Mouse (Mus musculus) heart, embryonic 15.5 days (tissue): ENCODE data around the gene A230050P20Rik. TPM values are rescaled to one million over a fixed set of nuclear protein-coding genes. Genes with fewer than 3 reads are reported as not detected.

Experiments used
- ATAC-seq: fragments of 200-750 bp; cut with Nextera tagmentation; replicated peaks from 2 replicates; pipeline ENCODE4 v1.8.0; 2017; ENCODE audit warnings: low read depth, moderate TSS enrichment; ENCODE audit not compliant: insufficient number of reproducible peaks, insufficient read depth, low FRiP score
- H3K27ac ChIP-seq: fragments of 300-500 bp; sonication (generic); 2 replicates; pipeline ENCODE4 v1.5.1; 2015; ENCODE audit warnings: mild to moderate bottlenecking, inconsistent platforms
- H3K27me3 ChIP-seq: fragments of 300-500 bp; sonication (generic); 2 replicates; pipeline ENCODE4 v1.6.1; 2015; ENCODE audit warnings: inconsistent platforms
- H3K36me3 ChIP-seq: fragments of 300-500 bp; sonication (generic); 2 replicates; pipeline ENCODE4 v1.6.1; 2015; ENCODE audit warnings: mild to moderate bottlenecking, inconsistent platforms
- H3K4me1 ChIP-seq: fragments of 300-500 bp; sonication (generic); replicated peaks from 2 replicates; pipeline ENCODE4 v1.6.1; 2015; ENCODE audit warnings: inconsistent platforms
- H3K4me2 ChIP-seq: fragments of 300-500 bp; sonication (generic); 2 replicates; pipeline ENCODE4 v1.6.1; 2015; ENCODE audit warnings: inconsistent platforms, mild to moderate bottlenecking, moderate library complexity
- H3K4me3 ChIP-seq: fragments of 300-500 bp; sonication (generic); 2 replicates; pipeline ENCODE4 v1.5.1; 2015; ENCODE audit warnings: mild to moderate bottlenecking, inconsistent platforms
- H3K9ac ChIP-seq: fragments of 300-500 bp; sonication (generic); 2 replicates; pipeline ENCODE4 v1.6.1; 2015; ENCODE audit warnings: mild to moderate bottlenecking, inconsistent platforms
- H3K9me3 ChIP-seq: fragments of 300-500 bp; sonication (generic); replicated peaks from 2 replicates; pipeline ENCODE4 v1.6.1; 2016; ENCODE audit warnings: inconsistent platforms
- WGBS: fragments of 180-500 bp; shearing (Covaris S2); methylation state at CpG from one replicate; pipeline ENCODE4 v1.1.7; 2015; ENCODE audit warnings: mixed read lengths; 5-methylcytosine and 5-hydroxymethylcytosine counted together
- polyA plus RNA-seq: library from polyadenylated mRNA; unstranded; fragments of >200 nt; fragmentation: Nextera tagmentation; extraction: Ambion mirVana; gene quantifications from 2 replicates; pipeline ENCODE4 v1.2.1, GENCODE M21; 2015

Gene A230050P20Rik
- polyA plus RNA-seq, 1 experiment from 2014 or later = 7.1 TPM

- Histone ChIP-seq H3K4me1 (peaks cover 10% of the 10 kb centered on the region), H3K4me3 (peak overlapping the region; percentile 91), H3K9me3 (no peaks in the 10 kb centered on the region; the same call in 1 of the 2 replicates), H3K27me3 (no peaks in the 10 kb centered on the region), H3K4me2 (peak overlapping the region; percentile 89), H3K36me3 (peaks cover 40% of the 10 kb centered on the region), H3K9ac (peak overlapping the region; percentile 81), H3K27ac (peak overlapping the region; percentile 91)
- ATAC-seq = no peak
- under 1% methylated on average over 30 of the region's 30 CpGs for WGBS
Observed at GRCm38 (mm10) chr9:20888386-20888765, 19.9 kb downstream of the A230050P20Rik start.

GRCm38 (mm10) chr9:20889185-20890141 is 21.0 kb downstream of the A230050P20Rik start:
- WGBS = 78% methylated on average over 29 of the region's 29 CpGs
- H3K27me3 ChIP-seq = no peaks in the 10 kb centered on the region
- H3K9ac ChIP-seq = no peak overlapping the region
- peaks cover 10% of the 10 kb centered on the region for H3K4me1 ChIP-seq
- H3K9me3 ChIP-seq = no peaks in the 10 kb centered on the region; the same call in 1 of the 2 replicates
- no peak for ATAC-seq
- peaks cover 51% of the 10 kb centered on the region for H3K36me3 ChIP-seq
- peak overlapping the region; percentile 89 for H3K4me2 ChIP-seq
- H3K4me3 ChIP-seq = peak overlapping the region; percentile 91
- H3K27ac ChIP-seq = no peak overlapping the region

GRCm38 (mm10) chr9:20890411-20890810 is 22.0 kb downstream of the A230050P20Rik start:
- H3K4me2 ChIP-seq = no peak overlapping the region
- H3K36me3 ChIP-seq = peaks cover 60% of the 10 kb centered on the region
- no peaks in the 10 kb centered on the region for H3K27me3 ChIP-seq
- H3K9me3 ChIP-seq = no peaks in the 10 kb centered on the region
- no peak overlapping the region for H3K4me3 ChIP-seq
- H3K27ac ChIP-seq = no peak overlapping the region
- 84% methylated on average over 5 of the region's 5 CpGs for WGBS
- ATAC-seq = no peak
- peaks cover 10% of the 10 kb centered on the region for H3K4me1 ChIP-seq
- H3K9ac ChIP-seq = no peak overlapping the region

- Histone ChIP-seq H3K4me1 (peaks cover 10% of the 10 kb centered on the region), H3K27ac (no peak overlapping the region), H3K27me3 (no peaks in the 10 kb centered on the region), H3K36me3 (peaks cover 71% of the 10 kb centered on the region), H3K9me3 (no peaks in the 10 kb centered on the region), H3K4me2 (no peak overlapping the region), H3K4me3 (no peak overlapping the region), H3K9ac (no peak overlapping the region)
- WGBS = 77% methylated on average over 26 of the region's 26 CpGs
- no peak for ATAC-seq
Observed at GRCm38 (mm10) chr9:20891339-20892103, 23.1 kb downstream of the A230050P20Rik start.

GRCm38 (mm10) chr9:20892104-20892653 is 23.7 kb downstream of the A230050P20Rik start:
- Histone ChIP-seq H3K27me3 (no peaks in the 10 kb centered on the region), H3K27ac (no peak overlapping the region), H3K9ac (no peak overlapping the region)

GRCm38 (mm10) chr9:20893069-20893468 is 24.6 kb downstream of the A230050P20Rik start:
- WGBS = 65% methylated on average over 5 of the region's 5 CpGs
- no peak for ATAC-seq
- H3K4me2 ChIP-seq = no peak overlapping the region

More at GRCm38 (mm10) chr9:20892104-20892653, 23.7 kb downstream of the A230050P20Rik start:
- peaks cover 72% of the 10 kb centered on the region for H3K36me3 ChIP-seq
- 60% methylated on average over 5 of the region's 5 CpGs for WGBS
- no peak overlapping the region for H3K4me2 ChIP-seq
- ATAC-seq = no peak
- H3K4me1 ChIP-seq = peaks cover 16% of the 10 kb centered on the region
- H3K9me3 ChIP-seq = no peaks in the 10 kb centered on the region
- H3K4me3 ChIP-seq = no peak overlapping the region

GRCm38 (mm10) chr9:20893590-20894343 is 25.3 kb downstream of the A230050P20Rik start:
- Histone ChIP-seq H3K4me3 (no peak overlapping the region), H3K4me1 (peaks cover 21% of the 10 kb centered on the region), H3K9me3 (no peaks in the 10 kb centered on the region), H3K27ac (no peak overlapping the region), H3K27me3 (no peaks in the 10 kb centered on the region), H3K36me3 (peaks cover 72% of the 10 kb centered on the region), H3K9ac (no peak overlapping the region), H3K4me2 (no peak overlapping the region)
- no peak for ATAC-seq
- 82% methylated on average over 13 of the region's 13 CpGs for WGBS

More at GRCm38 (mm10) chr9:20893069-20893468, 24.6 kb downstream of the A230050P20Rik start:
- peaks cover 24% of the 10 kb centered on the region for H3K4me1 ChIP-seq
- H3K27me3 ChIP-seq = no peaks in the 10 kb centered on the region
- H3K27ac ChIP-seq = no peak overlapping the region
- H3K4me3 ChIP-seq = no peak overlapping the region
- H3K9ac ChIP-seq = no peak overlapping the region
- H3K36me3 ChIP-seq = peaks cover 72% of the 10 kb centered on the region
- no peaks in the 10 kb centered on the region for H3K9me3 ChIP-seq

- H3K9ac ChIP-seq = no peak overlapping the region
- H3K9me3 ChIP-seq = no peaks in the 10 kb centered on the region
- H3K27me3 ChIP-seq = no peaks in the 10 kb centered on the region
- peaks cover 14% of the 10 kb centered on the region for H3K4me1 ChIP-seq
- H3K4me2 ChIP-seq = no peak overlapping the region
- H3K27ac ChIP-seq = no peak overlapping the region
- WGBS = 81% methylated on average over 15 of the region's 15 CpGs
- H3K4me3 ChIP-seq = no peak overlapping the region
- H3K36me3 ChIP-seq = peaks cover 68% of the 10 kb centered on the region
- no peak for ATAC-seq
Observed at GRCm38 (mm10) chr9:20894629-20895028, 26.2 kb downstream of the A230050P20Rik start.

- no peak overlapping the region for H3K27ac ChIP-seq
- no peak overlapping the region for H3K4me2 ChIP-seq
- H3K9ac ChIP-seq = no peak overlapping the region
- no peak overlapping the region for H3K4me3 ChIP-seq
- 93% methylated on average over 9 of the region's 9 CpGs for WGBS
- no peak for ATAC-seq
- no peaks in the 10 kb centered on the region for H3K9me3 ChIP-seq
- peaks cover 61% of the 10 kb centered on the region for H3K36me3 ChIP-seq
- peaks cover 14% of the 10 kb centered on the region for H3K4me1 ChIP-seq
- H3K27me3 ChIP-seq = no peaks in the 10 kb centered on the region
Observed at GRCm38 (mm10) chr9:20895382-20895781, 26.9 kb downstream of the A230050P20Rik start.

- H3K27ac ChIP-seq = peak overlapping the region; percentile 69
- peak overlapping the region; percentile 86 for H3K4me3 ChIP-seq
- no peaks in the 10 kb centered on the region for H3K27me3 ChIP-seq
- no peaks in the 10 kb centered on the region for H3K9me3 ChIP-seq
- ATAC-seq = peak; percentile 56
- peak overlapping the region; percentile 94 for H3K9ac ChIP-seq
- WGBS = 4% methylated on average over 38 of the region's 39 CpGs
- peak overlapping the region; percentile 86 for H3K4me2 ChIP-seq
- peaks cover 25% of the 10 kb centered on the region for H3K4me1 ChIP-seq
- peaks cover 36% of the 10 kb centered on the region for H3K36me3 ChIP-seq
Observed at GRCm38 (mm10) chr9:20897736-20898510, 29.5 kb downstream of the A230050P20Rik start.
